Mouse (Mus musculus) heart, embryonic 10.5 days (tissue): ENCODE measurements at regions not wholly inside any gene's neighbourhood (a gene's known extent, or its start where the extent isn't known, plus 50 kb on each side); places are given as distances from the start of the nearest gene placed in this dataset.

ENCODE experiments used
- DNase-seq: peaks from one replicate; pipeline ENCODE4 v3.0.0-alpha.2; 2017; ENCODE audit warnings: low spot score
- H3K27ac ChIP-seq: fragments of 300-500 bp; sonication (generic); 2 replicates; pipeline ENCODE4 v1.5.1; 2016; ENCODE audit warnings: mild to moderate bottlenecking
- H3K27me3 ChIP-seq: fragments of 300-500 bp; sonication (generic); 2 replicates; pipeline ENCODE4 v1.6.1; 2016; ENCODE audit warnings: mild to moderate bottlenecking; ENCODE audit not compliant: poor library complexity, insufficient read depth, severe bottlenecking
- H3K36me3 ChIP-seq: fragments of 300-500 bp; sonication (generic); 2 replicates; pipeline ENCODE4 v1.6.1; 2016; ENCODE audit warnings: mild to moderate bottlenecking, moderate library complexity
- H3K4me1 ChIP-seq: fragments of 300-500 bp; sonication (generic); 2 replicates; pipeline ENCODE4 v1.6.1; 2016; ENCODE audit warnings: mild to moderate bottlenecking
- H3K4me3 ChIP-seq: fragments of 300-500 bp; sonication (generic); 2 replicates; pipeline ENCODE4 v1.5.1; 2016; ENCODE audit warnings: mild to moderate bottlenecking, moderate library complexity
- H3K9me3 ChIP-seq: fragments of 300-500 bp; sonication (generic); 2 replicates; pipeline ENCODE4 v1.6.1; 2016; ENCODE audit warnings: mild to moderate bottlenecking, moderate library complexity
- WGBS: fragments of 180-500 bp; shearing (Covaris S2); methylation state at CpG from one replicate; pipeline ENCODE4 v1.1.7; 2016; 5-methylcytosine and 5-hydroxymethylcytosine counted together

DNA sequence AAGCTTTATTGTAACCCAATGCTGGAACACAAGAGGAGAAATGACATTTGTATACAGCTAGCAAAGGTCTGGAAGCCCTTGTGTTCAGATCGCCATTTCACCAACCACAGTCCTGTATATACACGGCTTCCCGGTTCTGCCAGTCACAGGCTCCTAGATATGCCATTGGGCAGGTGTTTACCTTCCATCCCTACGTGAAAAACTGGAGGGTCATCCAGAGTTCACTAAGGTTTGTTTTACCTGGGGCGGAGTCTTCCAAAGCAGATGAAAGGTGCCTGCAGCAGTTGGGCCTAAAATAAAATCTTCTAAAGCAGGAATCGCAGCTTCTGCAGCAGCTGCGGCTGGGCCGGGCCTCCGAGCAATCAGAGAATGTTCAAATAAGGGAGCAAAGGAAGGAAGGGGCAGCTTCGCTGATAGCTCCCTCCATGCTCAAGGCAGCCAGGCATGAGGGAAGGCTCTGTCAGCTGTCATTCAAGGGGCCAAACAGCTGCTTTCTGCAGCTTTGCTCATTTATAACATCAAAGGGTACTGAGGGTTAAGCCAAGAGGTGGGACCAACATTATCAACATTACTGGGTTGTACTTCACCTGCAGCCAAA is 81.7 kb upstream of the Hmga2 start:
- H3K9me3 ChIP-seq: no peaks in the 10 kb centered on the region
- DNase-seq: no peak
- WGBS: 26% methylated on average over 10 of the region's 10 CpGs
- no peaks in the 10 kb centered on the region for H3K36me3 ChIP-seq
- H3K27me3 ChIP-seq: no peaks in the 10 kb centered on the region
- H3K4me3 ChIP-seq: peak overlapping the region; percentile 15; the same call in 1 of the 2 replicates
- peaks cover 22% of the 10 kb centered on the region for H3K4me1 ChIP-seq
- H3K27ac ChIP-seq: peak overlapping the region; percentile 80

DNA sequence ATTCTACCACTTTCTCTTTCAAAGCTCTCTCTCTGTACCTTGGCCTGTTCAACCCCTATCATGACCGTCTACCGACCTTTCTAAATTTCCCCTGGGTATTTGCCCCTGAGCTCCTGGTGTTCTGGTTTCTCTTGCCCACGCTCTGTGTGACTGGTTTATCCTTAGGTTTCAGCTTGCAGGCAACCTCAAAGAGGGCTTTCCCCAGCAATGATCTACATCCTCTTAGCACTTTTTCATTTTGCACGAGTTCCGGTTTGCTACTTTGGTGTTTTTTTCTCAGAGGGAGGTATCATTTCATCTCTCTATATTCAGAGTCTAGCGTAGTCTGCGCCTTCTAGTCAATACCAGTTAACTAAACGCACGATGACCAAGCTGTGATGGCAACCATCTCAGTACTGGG is 79.8 kb upstream of the Hmga2 start:
- H3K4me3 ChIP-seq: no peak overlapping the region
- no peaks in the 10 kb centered on the region for H3K27me3 ChIP-seq
- H3K9me3 ChIP-seq: no peaks in the 10 kb centered on the region
- no peak overlapping the region for H3K27ac ChIP-seq
- WGBS: 87% methylated on average over 9 of the region's 9 CpGs
- no peak for DNase-seq
- H3K4me1 ChIP-seq: peaks cover 33% of the 10 kb centered on the region
- no peaks in the 10 kb centered on the region for H3K36me3 ChIP-seq

DNA sequence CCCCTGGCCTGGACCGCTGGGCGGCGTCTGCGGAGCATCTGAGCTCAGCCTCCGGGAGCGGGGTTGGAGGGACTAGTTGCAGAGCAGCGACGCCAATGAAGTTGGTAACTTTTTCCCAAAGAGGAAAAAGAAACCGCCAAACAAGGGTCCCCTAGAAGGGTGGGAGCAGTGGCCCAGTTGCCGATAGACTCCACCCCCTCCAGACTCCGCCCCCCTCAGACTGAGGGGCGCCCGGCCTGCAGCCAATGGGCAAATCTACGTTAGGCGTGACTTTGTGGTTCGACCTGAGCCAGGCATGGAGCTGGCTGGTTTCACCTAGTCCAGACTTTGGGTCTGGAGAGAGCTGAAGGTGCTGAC is 76.8 kb upstream of the Hmga2 start:
- no peaks in the 10 kb centered on the region for H3K27me3 ChIP-seq
- H3K27ac ChIP-seq: peak overlapping the region; percentile 92
- H3K4me1 ChIP-seq: peaks cover 27% of the 10 kb centered on the region
- H3K9me3 ChIP-seq: no peaks in the 10 kb centered on the region
- WGBS: 1% methylated on average over 16 of the region's 16 CpGs
- peak overlapping the region; percentile 67 for H3K4me3 ChIP-seq
- peak; percentile 90 for DNase-seq
- H3K36me3 ChIP-seq: no peaks in the 10 kb centered on the region

DNA sequence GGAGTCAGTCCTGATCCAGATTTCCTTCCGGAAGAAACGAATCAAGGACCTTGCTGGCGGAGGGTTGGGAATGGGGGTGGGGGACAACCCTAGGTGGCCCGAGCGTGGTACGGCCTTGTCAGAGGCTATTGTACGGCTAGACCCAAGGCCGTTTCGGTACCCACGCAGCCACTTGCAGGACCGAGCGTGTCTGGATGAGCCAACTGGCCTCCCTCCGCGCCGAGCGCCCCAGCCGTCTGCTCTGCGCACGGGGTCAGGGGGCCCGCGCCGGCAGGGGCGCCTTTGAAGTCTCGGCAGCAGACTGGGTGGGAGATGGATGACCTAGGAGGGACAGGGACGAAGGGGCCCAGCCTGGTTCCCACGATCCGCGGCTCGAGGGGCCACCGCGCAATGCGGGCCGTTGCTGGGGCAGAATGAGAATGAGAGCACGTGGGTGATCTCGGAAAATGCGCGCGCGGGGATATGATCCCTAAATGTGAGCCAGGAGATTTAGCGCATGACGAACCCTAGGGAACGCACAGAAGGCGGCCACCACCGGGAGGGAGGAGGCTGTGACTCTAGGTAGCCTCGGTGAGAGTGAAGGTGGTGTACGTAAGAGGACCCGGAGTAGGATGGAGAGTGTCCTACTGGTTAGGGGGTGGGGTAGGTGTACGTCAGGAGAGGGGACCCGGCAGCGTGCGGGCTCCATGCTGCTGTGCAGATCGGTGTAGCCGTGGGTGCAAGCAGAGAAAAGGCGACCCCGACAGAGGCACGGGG is 76.2 kb upstream of the Hmga2 start:
- peak overlapping the region; percentile 92 for H3K27ac ChIP-seq
- under 1% methylated on average over 56 of the region's 56 CpGs for WGBS
- no peaks in the 10 kb centered on the region for H3K9me3 ChIP-seq
- peaks cover 23% of the 10 kb centered on the region for H3K4me1 ChIP-seq
- H3K27me3 ChIP-seq: no peaks in the 10 kb centered on the region
- H3K36me3 ChIP-seq: no peaks in the 10 kb centered on the region
- peak overlapping the region; percentile 67 for H3K4me3 ChIP-seq
- peak; percentile 80 for DNase-seq

DNA sequence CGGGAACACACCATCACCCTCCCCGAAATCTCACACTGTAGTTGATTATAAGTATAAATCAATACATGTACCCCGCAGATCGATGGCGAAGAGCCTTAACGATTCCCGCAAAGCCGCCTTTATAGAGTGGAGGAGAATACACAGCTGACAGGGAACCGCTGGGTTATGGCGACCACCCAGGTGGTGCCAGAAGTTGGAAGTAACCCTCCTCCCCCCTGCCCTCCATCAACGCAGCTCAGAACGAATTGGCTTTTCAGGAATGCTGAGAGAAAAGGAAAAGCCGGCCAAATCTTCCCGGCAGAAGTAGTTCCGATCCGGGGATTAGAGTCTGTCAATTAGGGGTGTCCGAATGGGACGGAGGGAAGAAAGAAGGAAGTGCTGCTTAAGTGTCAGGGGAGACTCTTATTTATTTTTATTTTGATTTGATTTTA is 75.6 kb upstream of the Hmga2 start:
- no peaks in the 10 kb centered on the region for H3K27me3 ChIP-seq
- no peak for DNase-seq
- under 1% methylated on average over 18 of the region's 18 CpGs for WGBS
- H3K4me3 ChIP-seq: peak overlapping the region; percentile 67
- no peaks in the 10 kb centered on the region for H3K36me3 ChIP-seq
- peaks cover 26% of the 10 kb centered on the region for H3K4me1 ChIP-seq
- H3K9me3 ChIP-seq: no peaks in the 10 kb centered on the region
- H3K27ac ChIP-seq: peak overlapping the region; percentile 92

DNA sequence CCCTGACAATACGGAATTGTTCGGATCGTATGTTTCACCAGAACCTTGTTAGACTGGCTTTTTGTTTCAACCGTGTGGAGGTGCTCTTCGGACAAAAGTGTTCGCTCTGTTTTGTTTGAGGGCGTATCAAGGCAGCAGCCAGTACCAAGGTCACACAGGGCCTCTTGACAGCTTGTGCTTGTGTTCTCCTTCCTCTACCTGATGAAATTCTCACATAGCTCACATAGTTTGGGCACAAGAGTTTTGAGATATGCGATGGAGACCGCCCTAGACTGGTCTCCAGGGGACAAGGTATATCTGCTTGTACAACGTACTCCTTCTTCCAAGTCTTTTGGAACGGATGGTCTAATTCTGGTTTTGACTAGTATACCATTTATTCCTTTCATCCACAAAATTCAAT is 70.9 kb upstream of the Hmga2 start:
- H3K4me1 ChIP-seq: peaks cover 15% of the 10 kb centered on the region
- DNase-seq: no peak
- 0 out of 2 replicates have a peak, but pooled peaks cover 3% of the 10 kb centered on the region for H3K36me3 ChIP-seq
- H3K9me3 ChIP-seq: no peaks in the 10 kb centered on the region
- no peak overlapping the region for H3K27ac ChIP-seq
- H3K4me3 ChIP-seq: no peak overlapping the region
- 60% methylated on average over 11 of the region's 11 CpGs for WGBS
- H3K27me3 ChIP-seq: no peaks in the 10 kb centered on the region

DNA sequence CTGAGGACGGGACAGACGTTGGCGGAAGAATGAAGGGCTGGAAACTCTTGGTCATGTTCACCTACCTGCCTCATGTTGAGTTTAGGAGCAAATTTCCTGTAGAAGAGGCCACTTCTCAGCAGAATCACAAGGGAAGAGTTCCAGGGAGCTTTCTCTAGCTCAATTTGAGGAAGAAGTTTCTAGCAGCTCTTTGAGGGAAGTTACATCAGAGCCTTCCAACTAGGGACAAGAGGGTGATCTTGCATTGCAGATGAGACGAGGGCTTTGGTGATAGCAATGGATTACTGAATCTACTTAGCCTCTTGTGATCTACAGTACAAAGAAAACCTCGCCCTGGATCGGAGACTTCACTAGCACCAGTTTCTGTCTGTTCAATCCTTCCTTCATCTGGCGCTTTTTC is 65.3 kb upstream of the Hmga2 start:
- 94% methylated on average over 7 of the region's 7 CpGs for WGBS
- Histone ChIP-seq H3K27ac (no peak overlapping the region), H3K36me3 (0 out of 2 replicates have a peak, but pooled peaks cover 3% of the 10 kb centered on the region), H3K4me3 (no peak overlapping the region), H3K4me1 (peaks cover 10% of the 10 kb centered on the region), H3K27me3 (no peaks in the 10 kb centered on the region), H3K9me3 (no peaks in the 10 kb centered on the region)
- DNase-seq: no peak

DNA sequence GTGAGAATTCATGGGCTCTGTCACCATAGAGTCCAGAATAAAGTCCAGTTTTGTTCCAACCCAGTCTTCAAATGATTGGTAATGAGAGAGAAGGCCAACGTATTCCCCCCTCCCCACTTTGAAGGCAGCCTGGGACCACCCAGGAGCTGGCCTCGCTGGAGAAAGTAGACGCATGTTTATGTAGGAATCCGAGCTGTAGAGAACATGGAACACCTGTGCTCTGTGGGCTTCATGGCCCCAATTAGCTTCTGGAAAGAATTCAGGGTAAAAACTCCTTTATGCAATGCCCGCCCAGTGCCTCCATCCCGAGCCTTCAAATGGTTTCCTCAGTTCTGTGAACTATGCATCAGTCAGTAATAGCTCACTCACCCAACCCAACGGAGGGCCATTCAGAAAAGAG is 62.3 kb upstream of the Hmga2 start:
- Histone ChIP-seq H3K36me3 (0 out of 2 replicates have a peak, but pooled peaks cover 3% of the 10 kb centered on the region), H3K27me3 (no peaks in the 10 kb centered on the region), H3K4me3 (no peak overlapping the region), H3K4me1 (peaks cover 9% of the 10 kb centered on the region), H3K27ac (no peak overlapping the region), H3K9me3 (no peaks in the 10 kb centered on the region)
- WGBS: 78% methylated on average over 7 of the region's 7 CpGs
- DNase-seq: no peak

DNA sequence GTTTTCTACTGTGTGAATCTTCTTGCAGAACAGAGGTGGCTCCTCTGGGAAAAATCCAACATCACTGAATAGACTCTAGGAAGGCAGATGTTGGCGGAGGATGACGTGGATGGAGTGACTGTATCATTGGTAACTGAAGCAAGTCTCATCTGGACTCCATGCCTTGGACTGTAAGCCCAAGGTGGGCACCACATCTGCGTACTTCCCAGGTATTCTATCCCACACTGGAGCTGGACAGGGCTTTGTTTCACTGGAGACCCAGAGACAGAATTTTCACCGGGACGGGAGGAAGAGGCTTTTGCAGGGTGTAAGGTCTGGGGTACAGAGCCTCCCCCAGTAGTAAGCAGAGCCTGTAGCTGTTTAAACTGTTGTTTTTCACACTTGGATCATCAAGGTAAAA is 52.1 kb upstream of the Hmga2 start:
- peak; percentile 68 for DNase-seq
- WGBS: 92% methylated on average over 5 of the region's 5 CpGs
- Histone ChIP-seq H3K27ac (no peak overlapping the region), H3K4me1 (peaks cover 10% of the 10 kb centered on the region; the same call in 1 of the 2 replicates), H3K36me3 (no peaks in the 10 kb centered on the region), H3K27me3 (no peaks in the 10 kb centered on the region), H3K4me3 (no peak overlapping the region), H3K9me3 (no peaks in the 10 kb centered on the region)

DNA sequence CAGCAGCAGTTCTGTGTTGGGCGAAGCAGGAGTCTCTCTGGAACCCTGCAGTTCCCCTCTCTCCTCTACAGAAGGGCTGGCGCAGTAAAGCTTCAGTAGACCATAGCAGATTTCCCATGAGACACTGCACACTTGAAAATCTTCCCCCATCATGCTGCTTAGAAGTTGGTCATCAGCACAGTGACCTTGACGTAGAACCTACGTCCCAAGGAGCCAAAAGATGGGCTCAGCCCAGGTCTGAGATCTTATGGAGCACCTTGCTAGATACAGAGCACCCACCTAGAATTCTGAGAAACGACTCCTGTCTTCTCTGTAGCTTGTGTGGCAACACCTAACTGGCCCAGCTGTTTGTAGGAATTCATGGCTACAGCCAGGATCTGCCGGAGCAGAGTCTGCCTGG is 51.7 kb upstream of the Hmga2 start:
- H3K36me3 ChIP-seq: no peaks in the 10 kb centered on the region
- no peak overlapping the region for H3K27ac ChIP-seq
- no peaks in the 10 kb centered on the region for H3K27me3 ChIP-seq
- WGBS: 83% methylated on average over 6 of the region's 6 CpGs
- peaks cover 10% of the 10 kb centered on the region; the same call in 1 of the 2 replicates for H3K4me1 ChIP-seq
- no peak overlapping the region for H3K4me3 ChIP-seq
- H3K9me3 ChIP-seq: no peaks in the 10 kb centered on the region
- DNase-seq: peak; percentile 55

DNA sequence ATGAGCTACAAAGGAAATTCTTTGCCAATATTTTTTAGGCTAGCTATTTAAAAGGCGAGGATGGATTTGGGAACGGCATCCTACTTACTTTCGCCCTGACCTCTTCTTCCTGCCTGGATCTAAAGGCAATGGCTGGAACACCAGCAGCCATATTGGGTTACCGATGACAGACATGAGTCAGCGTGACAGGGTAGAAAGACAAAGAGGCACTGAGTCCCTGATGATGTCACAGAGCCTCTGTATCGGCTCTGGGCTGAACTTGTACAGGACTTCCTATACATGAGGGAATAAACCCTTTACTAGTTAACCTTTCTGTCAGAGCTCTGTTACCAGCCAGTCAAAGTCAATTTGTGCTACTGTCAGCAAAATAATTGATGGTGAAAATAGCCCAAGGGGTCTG is 50.7 kb upstream of the Hmga2 start:
- no peak for DNase-seq
- WGBS: 79% methylated on average over 6 of the region's 6 CpGs
- no peaks in the 10 kb centered on the region for H3K9me3 ChIP-seq

More for the DNA sequence above, 50.7 kb upstream of the Hmga2 start:
- H3K4me1 ChIP-seq: peaks cover 10% of the 10 kb centered on the region; the same call in 1 of the 2 replicates
- no peak overlapping the region for H3K27ac ChIP-seq
- H3K27me3 ChIP-seq: no peaks in the 10 kb centered on the region
- H3K4me3 ChIP-seq: no peak overlapping the region
- H3K36me3 ChIP-seq: no peaks in the 10 kb centered on the region
